8 mouse cellular contexts compared by ENCODE assay signal in the genomic region with DNA sequence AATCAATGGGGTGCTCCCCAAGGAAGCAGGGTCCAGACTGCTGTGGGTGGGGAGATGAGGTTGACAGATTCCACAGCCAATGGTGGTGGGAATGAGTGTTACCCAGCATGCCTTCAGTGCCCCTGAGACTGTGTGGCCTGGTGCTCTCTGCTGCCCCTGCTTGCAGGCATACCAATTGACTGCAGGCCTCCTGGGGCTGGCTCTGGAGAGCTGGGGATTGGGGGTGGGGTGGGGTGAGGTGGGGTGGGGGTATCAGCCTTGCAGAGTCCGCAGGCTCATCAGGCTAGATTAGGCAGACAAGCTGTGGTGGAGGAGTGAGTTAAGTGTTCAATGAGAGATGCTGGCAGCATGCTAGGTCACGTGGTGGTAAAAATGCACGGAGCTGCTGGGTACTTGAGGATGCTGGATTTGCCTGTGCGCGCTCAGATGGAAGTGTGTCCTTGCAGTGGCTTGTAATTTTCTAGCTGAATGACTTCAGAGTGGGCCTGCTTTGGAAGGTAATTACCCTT. TPM values are rescaled to one million over a fixed set of nuclear protein-coding genes. Genes with fewer than 3 reads are reported as not detected.
DNase-seq lines count a peak whose midpoint lies in the region; ATAC-seq and TF ChIP-seq lines count a peak whose summit lies in the region.

No protein-coding gene starts in this region.

- ATAC-seq in heart, embryonic 12.5 days (ENCODE audit: insufficient number of reproducible peaks, low FRiP score), result peak; percentile 10; the same call in 1 of the 2 replicates
- ATAC-seq in limb, embryonic 13.5 days (ENCODE audit: low FRiP score, low read depth), result 0 out of 2 replicates have a peak, but pooled peaks have one; percentile 43

- intact Hi-C loops in left cerebral cortex, postnatal 36 days (cut with DNase I), result no loop called here
- intact Hi-C loops in gastrocnemius, postnatal 14 days (cut with DNase I; ENCODE audit: low total_unique reads), result no loop called here

- H3K4me2 ChIP-seq in heart, embryonic 12.5 days, result no peak overlapping the region
- H3K4me2 ChIP-seq in limb, embryonic 13.5 days (replicated peaks), result no peak overlapping the region

- H3K9me3 ChIP-seq in heart, embryonic 12.5 days (replicated peaks), result no peaks in the 10 kb centered on the region
- H3K9me3 ChIP-seq in limb, embryonic 13.5 days, result no peaks in the 10 kb centered on the region

- TF ChIP-seq CTCF in brain, embryonic 14.5 days (IDR thresholded peaks at IDR 0.05; ENCODE audit: borderline replicate concordance, extremely low read depth, insufficient read depth, insufficient read length), result no peak

- H3K36me3 ChIP-seq in heart, embryonic 12.5 days, result no peaks in the 10 kb centered on the region
- no peaks in the 10 kb centered on the region for H3K36me3 ChIP-seq in limb, embryonic 13.5 days

- no peak for DNase-seq in heart, adult 9 months (ENCODE audit: low spot score in 2 of 2)
- DNase-seq in brain, embryonic 14.5 days (ENCODE audit: low read depth), result peak; percentile 87
- peak; percentile 44 for DNase-seq in heart, postnatal 4 days
- DNase-seq in testis, postnatal 10 days (ENCODE audit: low spot score), result no peak
- no peak for DNase-seq in left cerebral cortex, postnatal 36 days (ENCODE audit: low spot score in 2 of 2)
- DNase-seq in gastrocnemius, postnatal 14 days, result no peak

- no peak for TF ChIP-seq POLR2A in brain, embryonic 14.5 days (IDR thresholded peaks at IDR 0.05; ENCODE audit: borderline replicate concordance, extremely low read depth, insufficient read depth, insufficient read length, poor library complexity, severe bottlenecking)

- H3K27ac ChIP-seq in heart, embryonic 12.5 days (ENCODE audit: poor library complexity, severe bottlenecking), result peak overlapping the region; percentile 17; the same call in 1 of the 2 replicates
- no peak overlapping the region for H3K27ac ChIP-seq in limb, embryonic 13.5 days

- no peaks in the 10 kb centered on the region for H3K27me3 ChIP-seq in heart, embryonic 12.5 days (replicated peaks)
- no peaks in the 10 kb centered on the region for H3K27me3 ChIP-seq in limb, embryonic 13.5 days

- H3K4me3 ChIP-seq in heart, embryonic 12.5 days, result no peak overlapping the region
- no peak overlapping the region for H3K4me3 ChIP-seq in limb, embryonic 13.5 days

- no peak overlapping the region for H3K9ac ChIP-seq in heart, embryonic 12.5 days
- H3K9ac ChIP-seq in limb, embryonic 13.5 days, result no peak overlapping the region

- H3K4me1 ChIP-seq in heart, embryonic 12.5 days (replicated peaks), result peaks cover 15% of the 10 kb centered on the region
- H3K4me1 ChIP-seq in limb, embryonic 13.5 days, result peaks cover 10% of the 10 kb centered on the region; the same call in 1 of the 2 replicates

- 47% methylated on average over 5 of the region's 5 CpGs for WGBS in heart, embryonic 12.5 days
- 52% methylated on average over 5 of the region's 5 CpGs for WGBS in limb, embryonic 13.5 days

RNA-seq across cellular contexts. Expression of a gene that starts 28.6 kb away (rescaled TPM):
- 9.2 and 9.7 TPM in 2 replicates for polyA plus RNA-seq in heart, embryonic 12.5 days (2016; fragmentation: Nextera tagmentation; extraction: Ambion mirVana)
- polyA plus RNA-seq in brain, embryonic 14.5 days (2012; rRNA removed), result 8.1 and 8.8 TPM in 2 replicates
- total RNA-seq in heart, postnatal 4 days (2021), result 100 to 1,000 TPM; 132 to 138 TPM
- 13.6 and 15.5 TPM in 2 replicates for polyA plus RNA-seq in limb, embryonic 13.5 days (2015; fragmentation: Nextera tagmentation; extraction: Ambion mirVana)
- 100 to 1,000 TPM; 193 to 231 TPM for total RNA-seq in left cerebral cortex, postnatal 36 days (2021)
- 10 to 100 TPM; 64.9 to 70.5 TPM for total RNA-seq in gastrocnemius, postnatal 14 days (2021)

Comparison
In these comparisons a context has a peak if more than half of its experiments do, and no peak if none do; other contexts are left out.
1. DNase-seq: peak in brain, embryonic 14.5 days (single experiment) and heart, postnatal 4 days (single experiment); none in heart, adult 9 months (0 of 2), testis, postnatal 10 days (single experiment), left cerebral cortex, postnatal 36 days (0 of 2) and gastrocnemius, postnatal 14 days (single experiment).